Mouse (Mus musculus) c-Kit-positive CD71-positive TER-119-negative erythroid progenitor cells, embryonic 14.5 days (primary cell): Measurements from ENCODE around the gene Mgst2.
A peak's percentile ranks its signal among the peaks of the same experiment; 100 is the strongest.

Experiments used
- DNase-seq: peaks from one replicate; pipeline ENCODE4 v3.0.0-alpha.2; 2013; ENCODE audit warnings: low read depth

The Mgst2 gene

GRCm38 (mm10) chr3:51654303-51655055, 5.7 kb upstream of the Mgst2 start:
- no peak for DNase-seq

- DNase-seq = no peak
These were observed 745 bp upstream of the Mgst2 start for GRCm38 (mm10) chr3:51659415-51659814.

- no peak for DNase-seq
These were observed 689 bp downstream of the Mgst2 start for GRCm38 (mm10) chr3:51660821-51661276.

- no peak for DNase-seq
These were observed 1.2 kb downstream of the Mgst2 start for GRCm38 (mm10) chr3:51661376-51661775.

- DNase-seq = no peak
These were observed 1.9 kb downstream of the Mgst2 start for GRCm38 (mm10) chr3:51661880-51662550.

GRCm38 (mm10) chr3:51662557-51662956, 2.4 kb downstream of the Mgst2 start:
- no peak for DNase-seq

GRCm38 (mm10) chr3:51668607-51669006, 8.4 kb downstream of the Mgst2 start:
- DNase-seq = no peak

- DNase-seq = peak; percentile 81
These were observed 10.4 kb downstream of the Mgst2 start for GRCm38 (mm10) chr3:51670414-51671070.

GRCm38 (mm10) chr3:51671071-51671469, 10.9 kb downstream of the Mgst2 start:
- no peak for DNase-seq

- DNase-seq = no peak
These were observed 12.5 kb downstream of the Mgst2 start for GRCm38 (mm10) chr3:51672631-51673030.

- DNase-seq = no peak
These were observed 13.4 kb downstream of the Mgst2 start for GRCm38 (mm10) chr3:51673408-51674086.

- no peak for DNase-seq
These were observed 14.8 kb downstream of the Mgst2 start for GRCm38 (mm10) chr3:51674963-51675362.

- no peak for DNase-seq
These were observed 25.4 kb downstream of the Mgst2 start for GRCm38 (mm10) chr3:51685539-51685938.

GRCm38 (mm10) chr3:51686316-51686715, 26.2 kb downstream of the Mgst2 start:
- no peak for DNase-seq

- DNase-seq = no peak
These were observed 26.6 kb downstream of the Mgst2 start for GRCm38 (mm10) chr3:51686791-51687190.

- no peak for DNase-seq
These were observed 28.6 kb downstream of the Mgst2 start for GRCm38 (mm10) chr3:51688725-51689124.

- no peak for DNase-seq
These were observed 33.0 kb downstream of the Mgst2 start for GRCm38 (mm10) chr3:51693196-51693595.

- no peak for DNase-seq
These were observed 34.4 kb downstream of the Mgst2 start for GRCm38 (mm10) chr3:51694576-51694975.

GRCm38 (mm10) chr3:51695713-51696112, 35.6 kb downstream of the Mgst2 start:
- DNase-seq = no peak

GRCm38 (mm10) chr3:51697931-51698330, 37.8 kb downstream of the Mgst2 start:
- no peak for DNase-seq

- DNase-seq = no peak
These were observed 40.0 kb downstream of the Mgst2 start for GRCm38 (mm10) chr3:51700123-51700522.

GRCm38 (mm10) chr3:51700731-51701280, 40.6 kb downstream of the Mgst2 start:
- no peak for DNase-seq
